Mouse (Mus musculus) cerebellum, adult 2 months (tissue): Measurements from ENCODE around the gene Cisd1.

Experiments
- CTCF ChIP-seq: fragments of 200-500 bp; IDR thresholded peaks from 2 replicates; pipeline ENCODE4 v1.5.1; 2011; ENCODE audit warnings: low read depth, mild to moderate bottlenecking, control low read depth, low read length, moderate library complexity, borderline replicate concordance; ENCODE audit not compliant: insufficient read depth
- POLR2A ChIP-seq: fragments of 200-500 bp; IDR thresholded peaks from 2 replicates; pipeline ENCODE4 v1.6.1; 2011; ENCODE audit warnings: low read length, control low read depth, borderline replicate concordance; ENCODE audit not compliant: insufficient read depth

GRCm38 (mm10) chr10:71348637-71349280 is 4.0 kb upstream of the Cisd1 start:
- TF ChIP-seq CTCF (no peak), POLR2A (no peak)
